Mouse (Mus musculus) limb, embryonic 12.5 days (tissue): ENCODE data around the gene Gadd45a. TPM values are rescaled to one million over a fixed set of nuclear protein-coding genes. Genes with fewer than 3 reads are reported as not detected.

Experiments
- ATAC-seq: fragments of 200-750 bp; cut with Nextera tagmentation; 2 replicates; pipeline ENCODE4 v1.8.0; 2017; ENCODE audit warnings: low read depth, moderate TSS enrichment; ENCODE audit not compliant: insufficient number of reproducible peaks, insufficient read depth, low FRiP score, low TSS enrichment
- H3K27ac ChIP-seq: fragments of 300-500 bp; sonication (generic); 2 replicates; pipeline ENCODE4 v1.5.1; 2016; ENCODE audit warnings: mild to moderate bottlenecking, moderate library complexity
- H3K27me3 ChIP-seq: fragments of 300-500 bp; sonication (generic); 2 replicates; pipeline ENCODE4 v1.6.1; 2016; ENCODE audit warnings: mild to moderate bottlenecking, moderate library complexity
- H3K36me3 ChIP-seq: fragments of 300-500 bp; sonication (generic); 2 replicates; pipeline ENCODE4 v1.6.1; 2016; ENCODE audit warnings: mild to moderate bottlenecking, moderate library complexity
- H3K4me1 ChIP-seq: fragments of 300-500 bp; sonication (generic); replicated peaks from 2 replicates; pipeline ENCODE4 v1.6.1; 2016
- H3K4me2 ChIP-seq: fragments of 300-500 bp; sonication (generic); 2 replicates; pipeline ENCODE4 v1.6.1; 2016; ENCODE audit warnings: mild to moderate bottlenecking, moderate library complexity
- H3K4me3 ChIP-seq: fragments of 300-500 bp; sonication (generic); replicated peaks from 2 replicates; pipeline ENCODE4 v1.5.1; 2016; ENCODE audit warnings: mild to moderate bottlenecking
- H3K9ac ChIP-seq: fragments of 300-500 bp; sonication (generic); replicated peaks from 2 replicates; pipeline ENCODE4 v1.6.1; 2016; ENCODE audit warnings: mild to moderate bottlenecking, moderate library complexity
- H3K9me3 ChIP-seq: fragments of 300-500 bp; sonication (generic); 2 replicates; pipeline ENCODE4 v1.6.1; 2016; ENCODE audit warnings: mild to moderate bottlenecking, moderate library complexity
- WGBS: fragments of 180-500 bp; shearing (Covaris S2); methylation state at CpG from one replicate; pipeline ENCODE4 v1.1.7; 2016; 5-methylcytosine and 5-hydroxymethylcytosine counted together
- polyA plus RNA-seq: library from polyadenylated mRNA; unstranded; fragments of >200 nt; fragmentation: Nextera tagmentation; extraction: Ambion mirVana; gene quantifications from 2 replicates; pipeline ENCODE4 v1.2.1, GENCODE M21; 2016

The Gadd45a gene
- polyA plus RNA-seq, 1 experiment from 2014 or later = 23.1 TPM

DNA sequence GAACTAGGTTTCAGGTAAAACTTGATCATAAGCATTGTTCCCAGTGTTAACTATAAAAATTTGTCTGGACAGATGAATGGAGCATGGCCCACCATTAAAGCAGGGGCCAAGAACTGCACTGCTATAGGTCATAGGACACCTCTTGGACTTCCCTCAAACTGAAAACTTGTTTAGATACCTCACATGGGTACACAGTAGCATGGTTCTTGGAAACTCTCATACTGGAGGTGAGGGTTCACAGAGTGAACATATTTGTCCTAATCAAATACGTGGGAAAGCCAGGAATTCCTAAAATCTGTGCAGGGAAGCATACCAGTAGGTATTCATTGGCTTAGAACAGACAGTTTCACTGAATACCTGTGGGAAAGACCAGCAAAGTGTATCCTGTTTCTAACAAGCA is 41.0 kb downstream of the Gadd45a start:
- Histone ChIP-seq H3K27ac (no peak overlapping the region), H3K4me1 (no peaks in the 10 kb centered on the region), H3K36me3 (no peaks in the 10 kb centered on the region), H3K9ac (no peak overlapping the region), H3K4me3 (no peak overlapping the region), H3K9me3 (no peaks in the 10 kb centered on the region), H3K4me2 (no peak overlapping the region), H3K27me3 (no peaks in the 10 kb centered on the region)
- no peak for ATAC-seq
- WGBS = 88% methylated on average over 1 of the region's 1 CpGs

DNA sequence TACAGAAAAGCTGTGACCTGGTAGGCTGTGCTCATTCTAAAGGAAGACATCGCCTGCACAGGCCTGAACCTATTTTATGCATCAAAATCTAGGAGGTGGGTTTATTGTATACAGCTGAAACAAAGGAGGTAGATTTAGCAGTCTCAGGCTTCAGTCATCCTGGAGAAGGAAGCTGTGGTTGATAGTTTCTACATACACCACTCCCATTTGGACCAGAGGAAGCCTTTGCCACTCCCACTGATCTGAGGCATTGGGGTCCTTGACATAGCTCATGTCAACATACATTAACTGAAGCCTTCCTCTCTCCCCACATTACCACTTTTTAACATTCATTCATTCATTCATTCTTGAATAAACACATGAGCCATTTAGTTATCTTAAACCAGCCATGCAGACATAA is 41.4 kb downstream of the Gadd45a start:
- no peak for ATAC-seq
- H3K4me2 ChIP-seq = no peak overlapping the region
- 100% methylated on average over 1 of the region's 1 CpGs for WGBS
- no peak overlapping the region for H3K27ac ChIP-seq
- no peaks in the 10 kb centered on the region for H3K9me3 ChIP-seq
- no peaks in the 10 kb centered on the region for H3K36me3 ChIP-seq
- no peak overlapping the region for H3K4me3 ChIP-seq
- no peaks in the 10 kb centered on the region for H3K27me3 ChIP-seq
- H3K4me1 ChIP-seq = no peaks in the 10 kb centered on the region
- no peak overlapping the region for H3K9ac ChIP-seq

DNA sequence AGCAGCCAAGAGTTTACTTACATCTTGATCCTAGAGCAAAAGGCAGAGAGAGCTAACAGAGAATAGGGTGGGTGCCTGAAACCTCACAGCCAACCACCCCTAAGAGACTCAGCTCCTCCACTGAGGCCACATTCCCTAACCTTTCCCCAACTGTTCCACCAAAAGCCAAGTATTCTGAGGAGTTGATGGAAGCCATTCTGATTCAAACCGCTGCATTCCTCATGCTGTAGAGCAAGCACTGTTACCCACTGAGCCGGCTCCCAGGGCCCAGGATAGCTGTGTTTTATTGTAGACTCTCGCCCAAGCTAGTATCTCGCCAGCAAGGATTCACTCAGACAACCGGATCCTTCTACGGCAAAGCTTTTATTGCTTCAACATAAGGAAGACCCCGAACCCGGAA is 42.3 kb downstream of the Gadd45a start:
- Histone ChIP-seq H3K4me2 (no peak overlapping the region), H3K9me3 (no peaks in the 10 kb centered on the region), H3K9ac (no peak overlapping the region), H3K36me3 (no peaks in the 10 kb centered on the region), H3K4me3 (no peak overlapping the region), H3K4me1 (no peaks in the 10 kb centered on the region), H3K27me3 (no peaks in the 10 kb centered on the region), H3K27ac (no peak overlapping the region)
- 89% methylated on average over 8 of the region's 8 CpGs for WGBS
- no peak for ATAC-seq

DNA sequence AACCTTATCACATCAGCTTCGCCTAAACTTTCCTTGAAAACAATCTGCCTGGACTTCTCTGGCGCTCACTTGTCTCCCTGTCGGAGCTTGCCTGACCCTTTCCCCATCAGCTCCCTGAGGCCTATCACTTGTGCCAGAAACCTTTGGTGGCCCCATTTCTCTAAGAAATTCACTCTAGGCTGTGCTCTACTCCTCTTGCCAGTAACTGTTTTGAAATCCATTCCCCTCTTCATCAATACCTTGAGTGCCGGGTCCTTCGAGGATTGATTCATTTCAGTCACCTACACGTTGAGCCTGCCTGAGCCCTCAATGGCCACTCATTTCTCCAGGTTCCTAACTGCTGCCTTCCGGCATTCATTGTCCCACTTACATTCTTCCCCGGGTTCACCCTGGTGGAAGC is 44.5 kb downstream of the Gadd45a start:
- no peak for ATAC-seq
- Histone ChIP-seq H3K9me3 (no peaks in the 10 kb centered on the region), H3K9ac (no peak overlapping the region), H3K4me1 (peaks cover 2% of the 10 kb centered on the region; the same call in 1 of the 2 replicates), H3K27me3 (no peaks in the 10 kb centered on the region), H3K4me3 (no peak overlapping the region), H3K4me2 (no peak overlapping the region), H3K36me3 (no peaks in the 10 kb centered on the region), H3K27ac (no peak overlapping the region)
- 90% methylated on average over 8 of the region's 8 CpGs for WGBS

DNA sequence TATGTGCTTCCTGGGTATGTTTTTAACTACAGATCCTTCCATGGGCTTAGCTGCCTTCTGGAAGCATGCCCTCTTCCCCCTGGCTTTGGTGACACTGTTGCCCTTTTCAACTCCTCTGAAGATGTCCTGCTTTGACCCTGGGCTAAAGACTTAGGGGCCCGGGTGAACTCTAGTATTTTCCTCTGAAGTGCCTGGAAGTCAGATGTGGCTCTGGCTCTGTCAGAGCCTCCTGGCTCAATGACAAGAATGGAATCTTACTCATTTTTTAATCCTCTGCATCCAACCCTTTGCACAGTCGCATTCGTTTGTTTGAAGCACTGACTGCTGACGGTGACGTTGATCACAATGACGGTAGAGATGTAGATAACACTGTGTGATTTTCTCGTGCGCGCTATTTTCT is 45.0 kb downstream of the Gadd45a start:
- Histone ChIP-seq H3K4me2 (no peak overlapping the region), H3K4me1 (peaks cover 7% of the 10 kb centered on the region; the same call in 1 of the 2 replicates), H3K4me3 (no peak overlapping the region), H3K9me3 (no peaks in the 10 kb centered on the region), H3K9ac (no peak overlapping the region), H3K36me3 (no peaks in the 10 kb centered on the region), H3K27ac (no peak overlapping the region), H3K27me3 (no peaks in the 10 kb centered on the region)
- whole genome bisulfite sequencing = 87% methylated on average over 9 of the region's 9 CpGs
- no peak for ATAC-seq

DNA sequence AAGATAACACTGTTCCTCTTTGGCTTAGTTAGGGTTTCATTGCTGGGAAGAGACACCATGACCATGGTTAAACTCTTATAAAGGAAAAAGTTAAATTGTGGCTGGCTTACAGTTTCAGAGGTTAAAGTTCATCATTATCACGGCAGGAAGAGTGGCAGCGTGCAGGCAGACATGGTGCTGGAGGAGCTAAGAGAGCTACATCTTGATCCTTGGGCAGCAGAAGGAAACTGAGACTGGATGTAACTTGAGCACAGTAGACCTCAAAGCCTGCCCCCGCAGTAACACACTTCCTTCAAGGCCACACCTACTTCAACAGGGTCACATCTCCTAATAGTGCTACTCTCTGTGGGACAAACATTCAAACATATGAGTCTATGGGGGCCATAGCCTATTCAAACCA is 47.7 kb downstream of the Gadd45a start:
- 54% methylated on average over 3 of the region's 3 CpGs for whole genome bisulfite sequencing
- Histone ChIP-seq H3K27me3 (no peaks in the 10 kb centered on the region), H3K36me3 (no peaks in the 10 kb centered on the region), H3K4me1 (peaks cover 10% of the 10 kb centered on the region; the same call in 1 of the 2 replicates), H3K4me3 (no peak overlapping the region), H3K27ac (no peak overlapping the region), H3K9me3 (no peaks in the 10 kb centered on the region), H3K4me2 (no peak overlapping the region), H3K9ac (no peak overlapping the region)
- ATAC-seq = no peak

DNA sequence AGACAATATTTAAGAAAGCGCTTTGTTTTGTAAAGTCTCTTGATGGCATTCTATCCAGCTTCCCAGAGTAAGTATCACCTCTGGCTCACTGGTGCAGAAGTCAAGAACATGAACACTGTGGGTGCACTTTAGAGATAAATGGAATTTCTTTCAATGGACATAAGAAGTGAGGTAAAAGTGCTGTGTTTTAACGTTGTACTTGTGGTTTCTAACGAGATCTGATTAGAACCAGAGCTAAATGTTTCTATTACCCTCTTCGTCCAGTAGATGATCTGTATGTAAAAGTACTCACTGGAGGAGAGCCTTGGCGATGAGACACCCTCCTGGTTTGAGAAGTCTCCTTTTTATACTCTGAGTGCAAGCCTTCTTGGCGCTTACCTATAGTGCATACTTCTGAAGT is 48.2 kb downstream of the Gadd45a start:
- ATAC-seq = no peak
- Histone ChIP-seq H3K9ac (no peak overlapping the region), H3K4me2 (no peak overlapping the region), H3K4me3 (no peak overlapping the region), H3K36me3 (no peaks in the 10 kb centered on the region), H3K27ac (no peak overlapping the region), H3K4me1 (peaks cover 10% of the 10 kb centered on the region; the same call in 1 of the 2 replicates), H3K27me3 (no peaks in the 10 kb centered on the region), H3K9me3 (no peaks in the 10 kb centered on the region)
- 73% methylated on average over 6 of the region's 6 CpGs for WGBS

DNA sequence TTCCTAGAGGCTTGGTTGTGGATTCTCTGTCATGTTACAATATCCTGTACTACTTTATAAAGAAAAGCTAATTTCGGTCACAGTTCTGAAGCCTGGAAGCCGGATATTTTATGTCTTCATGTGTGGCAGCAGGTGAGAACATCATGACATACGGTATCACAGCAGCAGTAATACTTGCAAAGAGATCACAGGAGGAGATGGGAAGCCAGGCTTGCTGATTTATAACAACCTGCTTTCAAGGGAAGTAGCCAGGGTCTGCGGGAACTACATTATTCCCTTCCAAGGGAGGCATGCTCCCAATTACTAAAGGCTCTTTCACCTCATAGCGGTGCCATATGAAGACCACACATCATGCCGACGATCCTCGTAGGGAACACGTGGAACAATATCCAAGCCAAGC is 48.9 kb downstream of the Gadd45a start:
- 48% methylated on average over 9 of the region's 9 CpGs for WGBS
- Histone ChIP-seq H3K4me1 (peaks cover 10% of the 10 kb centered on the region; the same call in 1 of the 2 replicates), H3K9ac (no peak overlapping the region), H3K4me2 (no peak overlapping the region), H3K27me3 (no peaks in the 10 kb centered on the region), H3K9me3 (no peaks in the 10 kb centered on the region), H3K36me3 (no peaks in the 10 kb centered on the region), H3K27ac (no peak overlapping the region), H3K4me3 (no peak overlapping the region)
- no peak for ATAC-seq

DNA sequence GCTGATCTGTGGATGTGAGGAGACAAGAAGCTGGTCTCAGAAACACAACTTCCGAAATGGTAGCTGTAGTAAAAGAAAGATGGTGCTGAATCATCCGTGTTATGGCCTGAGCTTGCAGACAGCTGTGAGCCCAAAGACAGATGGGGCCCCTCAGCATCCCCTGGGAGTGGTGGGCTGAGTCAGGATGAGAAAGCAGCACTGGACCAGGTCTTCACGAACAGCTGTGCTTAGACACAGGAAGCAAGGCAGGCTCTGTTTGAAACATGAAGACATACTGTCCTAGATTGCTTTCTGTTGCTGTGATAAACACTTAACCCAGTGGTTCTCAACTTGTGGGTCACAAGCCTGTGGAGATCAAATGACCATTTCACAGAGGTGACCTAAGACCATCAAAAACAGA is 49.6 kb downstream of the Gadd45a start:
- Histone ChIP-seq H3K27me3 (no peaks in the 10 kb centered on the region), H3K4me1 (peaks cover 10% of the 10 kb centered on the region; the same call in 1 of the 2 replicates), H3K9me3 (no peaks in the 10 kb centered on the region), H3K4me3 (no peak overlapping the region), H3K4me2 (no peak overlapping the region), H3K9ac (no peak overlapping the region), H3K36me3 (no peaks in the 10 kb centered on the region), H3K27ac (no peak overlapping the region)
- peak; percentile 52; the same call in 1 of the 2 replicates for ATAC-seq
- 70% methylated on average over 3 of the region's 3 CpGs for WGBS

DNA sequence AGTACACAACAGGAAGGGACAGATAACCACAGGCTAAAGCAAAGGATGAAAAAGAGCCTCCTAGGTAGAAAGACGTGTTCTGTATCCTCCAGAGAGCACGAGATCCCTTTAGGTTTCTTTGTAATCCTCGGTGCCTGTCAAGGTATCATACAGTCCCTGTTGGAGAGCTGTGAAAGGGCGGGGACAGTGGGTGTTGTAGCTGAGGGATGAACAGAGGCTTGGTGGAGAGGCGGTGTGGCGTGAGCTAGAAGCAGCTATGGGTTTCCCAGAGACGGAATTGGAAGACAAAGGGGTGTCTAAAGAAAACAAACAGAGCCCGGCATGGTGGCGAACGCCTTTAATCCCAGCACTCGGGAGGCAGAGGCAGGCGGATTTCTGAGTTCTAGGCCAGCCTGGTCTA is 51.2 kb downstream of the Gadd45a start:
- Histone ChIP-seq H3K9me3 (no peaks in the 10 kb centered on the region), H3K4me2 (no peak overlapping the region), H3K4me1 (peaks cover 10% of the 10 kb centered on the region; the same call in 1 of the 2 replicates), H3K36me3 (no peaks in the 10 kb centered on the region), H3K27me3 (no peaks in the 10 kb centered on the region), H3K9ac (no peak overlapping the region), H3K27ac (no peak overlapping the region), H3K4me3 (no peak overlapping the region)
- 88% methylated on average over 12 of the region's 12 CpGs for WGBS
- ATAC-seq = no peak

DNA sequence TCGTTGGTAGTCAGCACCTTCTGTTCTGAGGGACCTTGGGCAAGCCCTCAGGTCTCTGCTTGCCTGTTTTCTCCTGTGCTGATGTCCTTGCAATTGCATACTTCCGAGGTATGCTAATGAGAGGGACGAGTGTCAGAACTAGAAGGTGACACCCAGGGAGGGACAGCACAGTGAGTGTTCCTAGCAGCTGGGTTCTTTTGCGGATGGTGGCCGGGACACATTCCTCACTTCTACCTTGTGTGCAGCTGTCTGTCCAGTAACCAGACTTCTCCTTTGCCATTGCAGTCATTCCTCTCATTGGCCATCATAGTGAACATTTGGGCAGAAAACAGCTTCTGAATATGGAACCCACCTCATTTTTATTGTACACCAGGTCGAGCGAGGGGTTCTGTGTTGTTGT is 51.8 kb downstream of the Gadd45a start:
- Histone ChIP-seq H3K9ac (no peak overlapping the region), H3K36me3 (no peaks in the 10 kb centered on the region), H3K27ac (no peak overlapping the region), H3K4me1 (peaks cover 10% of the 10 kb centered on the region; the same call in 1 of the 2 replicates), H3K4me3 (no peak overlapping the region), H3K9me3 (no peaks in the 10 kb centered on the region), H3K4me2 (no peak overlapping the region), H3K27me3 (no peaks in the 10 kb centered on the region)
- WGBS = 60% methylated on average over 7 of the region's 7 CpGs
- no peak for ATAC-seq
